Mouse (Mus musculus): Measurements from ENCODE around the gene Prss35.

GRCm38 (mm10) chr9:86725604-86726380, 17.7 kb upstream of the Prss35 start:
- TF ChIP-seq CTCF (IDR thresholded peaks at IDR 0.05; ENCODE audit: extremely low read depth, insufficient read depth, insufficient read length, insufficient replicate concordance): no peak
- no peak for TF ChIP-seq POLR2A (IDR thresholded peaks at IDR 0.05; ENCODE audit: low read depth, low read length)

Measured in spleen, adult 2 months (tissue).